In genomic region chr16:35871898-35872297, GRCm38 (mm10) we compare ENCODE assay signal across 8 mouse cellular contexts. TPM values are rescaled to one million over a fixed set of nuclear protein-coding genes. Genes with fewer than 3 reads are reported as not detected.
DNase-seq lines count a peak whose midpoint lies in the region; ATAC-seq and TF ChIP-seq lines count a peak whose summit lies in the region.

No protein-coding gene starts in this region.

- no peaks in the 10 kb centered on the region for H3K36me3 ChIP-seq in testis, adult 2 months (ENCODE audit: control insufficient read depth, insufficient read depth, low read length)
- no peaks in the 10 kb centered on the region for H3K36me3 ChIP-seq in liver, embryonic 11.5 days (ENCODE audit: control insufficient read depth, insufficient read depth, low read length)
- H3K36me3 ChIP-seq in stomach, embryonic 14.5 days (ENCODE audit: control insufficient read depth, insufficient read depth, low read length) = no peaks in the 10 kb centered on the region

- peak overlapping the region; percentile 95 for H3K4me2 ChIP-seq in liver, embryonic 11.5 days
- peak overlapping the region; percentile 84 for H3K4me2 ChIP-seq in stomach, embryonic 14.5 days (replicated peaks; ENCODE audit: low read depth, low read length)

- peaks cover 6% of the 10 kb centered on the region for H3K27me3 ChIP-seq in testis, adult 2 months (ENCODE audit: control insufficient read depth, insufficient read depth, low read length)
- peaks cover 26% of the 10 kb centered on the region for H3K27me3 ChIP-seq in liver, embryonic 11.5 days (replicated peaks; ENCODE audit: control insufficient read depth, insufficient read depth, low read length)
- no peaks in the 10 kb centered on the region for H3K27me3 ChIP-seq in stomach, embryonic 14.5 days (ENCODE audit: control insufficient read depth, insufficient read depth, low read length)

- WGBS in liver, embryonic 11.5 days = 18% methylated on average over 12 of the region's 12 CpGs
- 23% methylated on average over 12 of the region's 12 CpGs for WGBS in stomach, embryonic 14.5 days

- peaks cover 20% of the 10 kb centered on the region for H3K4me1 ChIP-seq in testis, adult 2 months (ENCODE audit: control insufficient read depth, insufficient read depth, low read length)
- H3K4me1 ChIP-seq in liver, embryonic 11.5 days (replicated peaks; ENCODE audit: control insufficient read depth, insufficient read depth, low read length) = peaks cover 9% of the 10 kb centered on the region
- 0 out of 2 replicates have a peak, but pooled peaks cover 5% of the 10 kb centered on the region for H3K4me1 ChIP-seq in stomach, embryonic 14.5 days (ENCODE audit: control insufficient read depth, insufficient read depth, low read length)

- peak overlapping the region; percentile 90 for H3K4me3 ChIP-seq in testis, adult 2 months (ENCODE audit: control insufficient read depth, low read depth, low read length)
- peak overlapping the region; percentile 74 for H3K4me3 ChIP-seq in liver, embryonic 11.5 days (ENCODE audit: low read depth, low read length)
- H3K4me3 ChIP-seq in stomach, embryonic 14.5 days (ENCODE audit: low read depth, low read length) = peak overlapping the region; percentile 70

- H3K27ac ChIP-seq in testis, adult 2 months (ENCODE audit: control insufficient read depth, insufficient read depth, low read depth, low read length) = no peak overlapping the region
- no peak overlapping the region for H3K27ac ChIP-seq in liver, embryonic 11.5 days (ENCODE audit: low read depth, low read length)
- H3K27ac ChIP-seq in stomach, embryonic 14.5 days (ENCODE audit: low read length) = no peak overlapping the region

- no peak for ATAC-seq in liver, embryonic 11.5 days (replicated peaks; ENCODE audit: low FRiP score)
- no peak for ATAC-seq in stomach, embryonic 14.5 days (ENCODE audit: insufficient number of reproducible peaks, insufficient read depth, low FRiP score, low read depth)

- DNase-seq in adrenal gland, adult (ENCODE audit: inconsistent age in 2 of 2, low spot score in 1 of 2) = peak; percentile 21 to 43
- DNase-seq in adrenal gland, postnatal 36 days = no peak
- no peak for DNase-seq in testis, postnatal 10 days (ENCODE audit: low spot score)
- no peak for DNase-seq in liver, embryonic 11.5 days (ENCODE audit: low spot score)
- no peak for DNase-seq in layer of hippocampus, adult 11-12 months (ENCODE audit: low spot score)
- DNase-seq in cerebellum, adult 11 months = no peak

- no peak for TF ChIP-seq POLR2A in testis, adult 2 months (IDR thresholded peaks at IDR 0.05; ENCODE audit: control insufficient read depth, low read depth, low read length)

- no peak for TF ChIP-seq CTCF in testis, adult 2 months (IDR thresholded peaks at IDR 0.05; ENCODE audit: control insufficient read depth, insufficient read depth, insufficient replicate concordance, low read depth, low read length)

- H3K9ac ChIP-seq in liver, embryonic 11.5 days (ENCODE audit: low read depth, low read length) = peak overlapping the region; percentile 74; the same call in 1 of the 2 replicates
- H3K9ac ChIP-seq in stomach, embryonic 14.5 days (replicated peaks; ENCODE audit: low read depth, low read length) = no peak overlapping the region

- H3K9me3 ChIP-seq in liver, embryonic 11.5 days (ENCODE audit: control insufficient read depth, low read length) = no peaks in the 10 kb centered on the region
- no peaks in the 10 kb centered on the region for H3K9me3 ChIP-seq in stomach, embryonic 14.5 days (ENCODE audit: control insufficient read depth, low read depth, low read length)

RNA-seq across cellular contexts. Expression of gene Parp14, which starts 0.6 kb away (rescaled TPM):
- 10 to 100 TPM; 14.8 to 15.7 TPM for total RNA-seq in adrenal gland, postnatal 36 days (2021)
- polyA plus RNA-seq in testis, adult 2 months (2012; rRNA removed) = 0.27 and 0.34 TPM in 2 replicates
- 0.70 and 1.3 TPM in 2 replicates for polyA plus RNA-seq in liver, embryonic 11.5 days (2014; fragmentation: Nextera tagmentation; extraction: Ambion mirVana)
- 1.2 and 1.6 TPM in 2 replicates for polyA plus RNA-seq in stomach, embryonic 14.5 days (2014; fragmentation: Nextera tagmentation; extraction: Ambion mirVana)

Comparison
In these comparisons a context has a peak if more than half of its experiments do, and no peak if none do; other contexts are left out.
1. DNase-seq: peak in adrenal gland, adult (2 of 2); none in adrenal gland, postnatal 36 days (0 of 2), testis, postnatal 10 days (single experiment), liver, embryonic 11.5 days (single experiment), layer of hippocampus, adult 11-12 months (single experiment) and cerebellum, adult 11 months (single experiment).
2. Peak in every context shown above with its lines, with median percentiles within 50 percentile points of each other: H3K4me3 ChIP-seq.